8 mouse cellular contexts compared by ENCODE assay signal in genomic region chr14:121798411-121798799, GRCm38 (mm10). TPM values are rescaled to one million over a fixed set of nuclear protein-coding genes. Genes with fewer than 3 reads are reported as not detected.
A peak's percentile ranks its signal among the peaks of the same experiment; 100 is the strongest.
DNase-seq lines count a peak whose midpoint lies in the region; ATAC-seq and TF ChIP-seq lines count a peak whose summit lies in the region.

No protein-coding gene starts in this region.

- peak overlapping the region; percentile 50 for H3K27ac ChIP-seq in ES-Bruce4 (ENCODE audit: insufficient read depth, low read length)
- H3K27ac ChIP-seq in forebrain, embryonic 13.5 days: peak overlapping the region; percentile 65
- peak overlapping the region; percentile 94 for H3K27ac ChIP-seq in liver, postnatal 0 days (ENCODE audit: low read depth)
- H3K27ac ChIP-seq in neural tube, embryonic 15.5 days (replicated peaks): peak overlapping the region; percentile 90

- no peaks in the 10 kb centered on the region for H3K27me3 ChIP-seq in ES-Bruce4 (ENCODE audit: control insufficient read depth, insufficient read depth, low read length, poor library complexity, severe bottlenecking)
- peaks cover 23% of the 10 kb centered on the region for H3K27me3 ChIP-seq in forebrain, embryonic 13.5 days
- H3K27me3 ChIP-seq in liver, postnatal 0 days (ENCODE audit: insufficient read depth, low read length): peaks cover 5% of the 10 kb centered on the region; the same call in 1 of the 2 replicates
- peaks cover 19% of the 10 kb centered on the region for H3K27me3 ChIP-seq in neural tube, embryonic 15.5 days (replicated peaks)

- TF ChIP-seq EP300 in ES-Bruce4 (IDR thresholded peaks at IDR 0.05; ENCODE audit: insufficient read depth, low read depth, low read length): no peak
- no peak for TF ChIP-seq EP300 in liver, postnatal 0 days (IDR thresholded peaks at IDR 0.05; ENCODE audit: low read depth)

- H3K4me1 ChIP-seq in ES-Bruce4 (ENCODE audit: control insufficient read depth, insufficient read depth, low read length): no peaks in the 10 kb centered on the region
- 0 out of 2 replicates have a peak, but pooled peaks cover 10% of the 10 kb centered on the region for H3K4me1 ChIP-seq in forebrain, embryonic 13.5 days
- peaks cover 12% of the 10 kb centered on the region for H3K4me1 ChIP-seq in liver, postnatal 0 days (ENCODE audit: insufficient read depth)
- peaks cover 18% of the 10 kb centered on the region for H3K4me1 ChIP-seq in neural tube, embryonic 15.5 days

- peak; percentile 93 for TF ChIP-seq POLR2A in ES-Bruce4 (IDR thresholded peaks at IDR 0.05; ENCODE audit: insufficient read depth, low read length)

- no peaks in the 10 kb centered on the region for H3K9me3 ChIP-seq in ES-Bruce4 (replicated peaks; ENCODE audit: control insufficient read depth, insufficient read depth, low read length, poor library complexity, severe bottlenecking)
- H3K9me3 ChIP-seq in forebrain, embryonic 13.5 days (replicated peaks): no peaks in the 10 kb centered on the region
- H3K9me3 ChIP-seq in liver, postnatal 0 days (ENCODE audit: low read length): no peaks in the 10 kb centered on the region
- H3K9me3 ChIP-seq in neural tube, embryonic 15.5 days (replicated peaks): no peaks in the 10 kb centered on the region

- intact Hi-C loops in heart, postnatal 10 days (cut with DNase I): loop anchor here (1.0 kb wide), 1 partner anchor 26 kb away; no protein-coding TSS in a partner anchor

- H3K4me3 ChIP-seq in ES-Bruce4 (ENCODE audit: low read depth, low read length): peak overlapping the region; percentile 93
- peak overlapping the region; percentile 72 for H3K4me3 ChIP-seq in forebrain, embryonic 13.5 days
- peak overlapping the region; percentile 61 for H3K4me3 ChIP-seq in liver, postnatal 0 days (ENCODE audit: low read depth, low read length)
- H3K4me3 ChIP-seq in neural tube, embryonic 15.5 days (replicated peaks): peak overlapping the region; percentile 82

- TF ChIP-seq CTCF in ES-Bruce4 (IDR thresholded peaks at IDR 0.05; ENCODE audit: low read depth, low read length): no peak
- TF ChIP-seq CTCF in liver, postnatal 0 days (IDR thresholded peaks at IDR 0.05; ENCODE audit: low read depth): no peak

- no peaks in the 10 kb centered on the region for H3K36me3 ChIP-seq in ES-Bruce4 (ENCODE audit: control insufficient read depth, insufficient read depth, low read length, poor library complexity, severe bottlenecking)
- H3K36me3 ChIP-seq in forebrain, embryonic 13.5 days (ENCODE audit: poor library complexity, severe bottlenecking): no peaks in the 10 kb centered on the region
- H3K36me3 ChIP-seq in liver, postnatal 0 days (replicated peaks; ENCODE audit: insufficient read depth, low read length): no peaks in the 10 kb centered on the region
- H3K36me3 ChIP-seq in neural tube, embryonic 15.5 days: no peaks in the 10 kb centered on the region

- peak; percentile 81 for ATAC-seq in cerebellum, adult (ENCODE audit: insufficient number of reproducible peaks, low FRiP score, low TSS enrichment)
- ATAC-seq in forebrain, embryonic 13.5 days: peak; percentile 95
- peak; percentile 81 for ATAC-seq in liver, postnatal 0 days
- ATAC-seq in neural tube, embryonic 15.5 days (ENCODE audit: low FRiP score): peak; percentile 95

- H3K4me2 ChIP-seq in forebrain, embryonic 13.5 days: peak overlapping the region; percentile 94
- peak overlapping the region; percentile 95 for H3K4me2 ChIP-seq in liver, postnatal 0 days (ENCODE audit: low read depth, low read length)
- peak overlapping the region; percentile 95 for H3K4me2 ChIP-seq in neural tube, embryonic 15.5 days

- under 1% methylated on average over 22 of the region's 22 CpGs for WGBS in forebrain, embryonic 13.5 days
- under 1% methylated on average over 22 of the region's 22 CpGs for WGBS in large intestine, adult 2 months
- WGBS in liver, postnatal 0 days (ENCODE audit: insufficient replicate concordance): 1% methylated on average over 22 of the region's 22 CpGs
- WGBS in neural tube, embryonic 15.5 days: under 1% methylated on average over 22 of the region's 22 CpGs

- DNase-seq in heart, postnatal 10 days: peak; percentile 88
- peak; percentile 91 for DNase-seq in large intestine, adult 2 months (ENCODE audit: low read depth, low spot score)
- peak; percentile 88 for DNase-seq in liver, postnatal 0 days
- DNase-seq in testis, postnatal 14 days (ENCODE audit: low spot score): peak; percentile 95

- peak overlapping the region; percentile 70 for H3K9ac ChIP-seq in ES-Bruce4 (ENCODE audit: low read depth, poor library complexity, severe bottlenecking)
- peak overlapping the region; percentile 68 for H3K9ac ChIP-seq in forebrain, embryonic 13.5 days
- peak overlapping the region; percentile 62 for H3K9ac ChIP-seq in liver, postnatal 0 days (replicated peaks)
- peak overlapping the region; percentile 65 for H3K9ac ChIP-seq in neural tube, embryonic 15.5 days (replicated peaks)

RNA-seq across cellular contexts. Expression of gene Dock9, which starts 0.8 kb away (rescaled TPM):
- 21.0 and 21.1 TPM in 2 replicates for polyA plus RNA-seq in ES-Bruce4 (2011; ENCODE audit: insufficient read depth, insufficient read length, low read depth, missing spikeins)
- 4.2 and 5.2 TPM in 2 replicates for polyA plus RNA-seq in forebrain, embryonic 13.5 days (2015; fragmentation: Nextera tagmentation; extraction: Ambion mirVana)
- total RNA-seq in heart, postnatal 10 days (2021): 10 to 100 TPM; 39.6 to 42.0 TPM
- polyA plus RNA-seq in large intestine, adult 2 months (2012; rRNA removed): 7.0 and 8.2 TPM in 2 replicates
- 1.4 TPM in 2 replicates for polyA plus RNA-seq in liver, postnatal 0 days (2015; fragmentation: Nextera tagmentation; extraction: Ambion mirVana)
- 9.7 and 10.8 TPM in 2 replicates for polyA plus RNA-seq in neural tube, embryonic 15.5 days (2015; fragmentation: Nextera tagmentation; extraction: Ambion mirVana)

Comparison
In these comparisons a context has a peak if more than half of its experiments do, and no peak if none do; other contexts are left out.
1. Peak in every context shown above with its lines: DNase-seq, ATAC-seq, H3K4me3 ChIP-seq and H3K27ac ChIP-seq.